Mouse (Mus musculus) frontal cortex, adult (tissue): ENCODE data around the gene Agrn.
"Not testable (repeated sequence)": the region's sequence is repeated elsewhere in the genome, so short reads cannot be mapped to it uniquely, and the experiment has no call there.

Experiments
- ATAC-seq: cut with Nextera tagmentation; 2 replicates; pipeline ENCODE4 v1.9.2; 2017; ENCODE audit warnings: mild to moderate bottlenecking, moderate library complexity, mixed read lengths; ENCODE audit not compliant: low TSS enrichment

Agrn gene

DNA sequence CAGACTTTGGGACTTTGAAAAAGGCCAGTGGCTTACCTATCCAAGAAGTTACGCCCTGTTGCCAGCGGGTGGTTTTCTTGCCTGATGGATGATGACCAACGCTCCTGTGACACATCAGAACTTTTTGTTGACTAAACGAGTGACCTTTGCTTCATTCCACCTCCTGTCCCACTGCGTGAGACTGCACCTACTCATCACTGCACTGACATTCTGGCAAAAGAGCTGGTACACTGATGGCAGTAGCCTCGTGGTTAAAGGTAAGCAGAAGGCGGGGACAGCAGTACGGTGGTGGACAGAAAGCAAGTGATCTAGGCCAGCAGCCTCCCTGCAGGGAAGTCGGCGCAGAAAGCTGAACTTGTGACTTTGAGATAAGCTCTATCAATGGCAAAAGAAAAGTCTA lies 46.4 kb downstream of the Agrn start:
- not testable (repeated sequence) for ATAC-seq

- ATAC-seq: no peak
These were observed 60.8 kb downstream of the Agrn start for GRCm38 (mm10) chr4:156136285-156137100.

DNA sequence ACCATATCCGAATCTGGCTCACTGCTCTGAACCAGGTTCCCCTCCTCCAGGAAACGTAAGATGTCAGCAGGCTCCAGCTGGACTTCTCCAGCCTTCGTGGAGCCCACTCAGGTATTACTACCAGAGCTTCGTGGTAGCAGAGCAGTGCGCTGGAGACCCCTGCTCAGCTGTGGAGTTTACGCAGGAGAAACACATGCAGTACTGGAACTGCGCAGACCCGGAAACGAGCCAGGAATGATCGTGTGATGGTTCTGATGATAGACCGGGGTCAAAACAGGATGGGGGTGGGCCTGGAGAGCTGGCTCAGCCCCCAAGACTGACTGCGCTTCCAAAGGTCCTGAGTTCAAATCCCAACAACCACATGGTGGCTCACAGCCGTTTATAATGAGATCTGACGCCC lies 61.5 kb downstream of the Agrn start:
- ATAC-seq: no peak

GRCm38 (mm10) chr4:156135112-156135511 lies 62.2 kb downstream of the Agrn start:
- ATAC-seq: no peak

DNA sequence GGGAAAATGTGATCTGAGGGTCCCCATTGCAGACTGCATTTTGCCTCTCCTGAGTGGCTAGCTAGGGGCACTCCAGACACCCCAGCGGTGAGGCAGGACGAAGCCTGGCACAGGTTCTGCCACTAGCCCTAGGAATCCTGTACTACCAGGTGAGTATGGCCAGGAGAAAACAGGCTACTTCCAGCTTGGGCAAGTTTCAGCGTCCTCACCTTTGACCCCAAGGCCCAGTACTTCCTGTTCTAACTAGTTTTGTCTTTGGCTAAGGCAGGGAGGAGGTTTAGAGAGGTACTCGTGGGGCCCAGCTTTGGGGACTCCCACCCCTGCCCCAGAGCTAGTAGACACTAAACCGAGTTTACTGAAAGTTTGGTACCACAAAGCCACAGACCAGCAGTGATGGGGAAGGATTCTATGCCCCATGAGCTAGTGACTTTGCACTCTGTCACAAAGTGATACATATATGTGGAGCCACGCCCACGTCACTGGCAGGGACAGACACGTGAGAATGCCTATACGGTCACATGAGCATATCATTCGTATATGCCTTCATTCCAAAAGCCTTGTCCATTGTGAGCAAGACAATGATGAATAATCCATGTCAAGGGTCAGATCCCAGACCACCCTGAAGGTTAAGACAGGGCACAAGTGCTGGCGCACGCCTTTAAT lies 63.2 kb downstream of the Agrn start:
- no peak for ATAC-seq

DNA sequence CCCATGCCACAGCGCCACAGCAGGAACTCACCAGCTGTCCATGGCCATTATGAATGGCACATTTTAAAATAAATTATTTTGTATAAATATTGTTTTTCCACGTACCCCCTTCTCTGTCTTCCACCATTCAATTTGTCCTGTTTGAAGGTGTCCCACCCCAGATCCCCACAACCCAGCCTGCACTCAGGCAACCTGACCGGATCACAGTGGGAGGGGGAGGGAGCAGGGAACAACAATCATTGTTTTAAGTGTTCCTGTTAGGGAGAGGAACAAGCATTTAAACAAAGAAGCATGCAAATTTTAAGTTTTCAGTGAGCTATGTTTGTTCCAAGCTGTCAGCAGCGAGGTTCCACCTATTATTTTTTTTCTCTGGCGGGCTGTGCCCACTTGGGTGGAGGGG lies 64.0 kb downstream of the Agrn start:
- no peak for ATAC-seq

DNA sequence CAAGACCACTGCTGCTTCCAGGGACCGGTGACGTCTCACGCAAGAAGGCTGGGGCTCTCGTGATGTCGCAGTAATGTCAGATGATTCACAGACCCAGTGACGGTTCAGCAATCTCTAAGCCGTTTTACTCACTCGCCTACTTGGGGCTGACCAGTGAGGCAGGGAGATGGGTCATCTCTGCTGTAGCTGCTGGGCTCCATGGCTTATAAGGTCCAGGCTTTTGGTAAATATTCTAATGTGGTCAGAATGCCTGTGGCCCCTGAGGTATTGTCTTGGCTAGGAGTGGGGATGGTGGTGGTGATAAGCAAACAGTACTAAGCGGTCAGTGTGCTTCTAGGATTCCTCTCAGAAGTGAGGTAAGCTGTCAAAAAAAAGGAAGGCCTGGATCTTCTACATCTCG lies 66.3 kb downstream of the Agrn start:
- no peak for ATAC-seq

GRCm38 (mm10) chr4:156130436-156130835 lies 66.9 kb downstream of the Agrn start, which contains the start of gene Rnf223:
Rnf223 (plus strand) TSS chr4:156130513.
- no peak for ATAC-seq

DNA sequence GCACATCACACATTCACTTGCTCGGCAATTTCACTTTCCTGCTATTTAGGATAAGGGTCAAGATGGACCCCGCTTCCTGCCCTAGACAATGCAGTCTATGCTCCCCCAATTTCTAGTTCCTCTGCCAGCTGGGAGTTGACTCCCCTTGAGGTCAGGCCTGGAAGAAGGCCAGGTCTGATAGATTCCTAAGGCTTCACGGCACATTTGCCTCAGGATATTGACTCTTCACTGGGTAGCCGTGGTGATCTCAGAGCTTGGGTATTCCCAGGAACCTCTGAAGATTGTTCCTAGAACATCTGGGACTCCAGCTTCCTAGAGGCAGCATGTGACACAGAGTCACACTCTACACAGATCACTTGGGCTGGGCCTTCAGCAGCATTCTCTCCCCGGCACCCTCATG lies 68.5 kb downstream of the Agrn start:
- no peak for ATAC-seq

- ATAC-seq: no peak
These were observed 70.4 kb downstream of the Agrn start for GRCm38 (mm10) chr4:156126841-156127240.

DNA sequence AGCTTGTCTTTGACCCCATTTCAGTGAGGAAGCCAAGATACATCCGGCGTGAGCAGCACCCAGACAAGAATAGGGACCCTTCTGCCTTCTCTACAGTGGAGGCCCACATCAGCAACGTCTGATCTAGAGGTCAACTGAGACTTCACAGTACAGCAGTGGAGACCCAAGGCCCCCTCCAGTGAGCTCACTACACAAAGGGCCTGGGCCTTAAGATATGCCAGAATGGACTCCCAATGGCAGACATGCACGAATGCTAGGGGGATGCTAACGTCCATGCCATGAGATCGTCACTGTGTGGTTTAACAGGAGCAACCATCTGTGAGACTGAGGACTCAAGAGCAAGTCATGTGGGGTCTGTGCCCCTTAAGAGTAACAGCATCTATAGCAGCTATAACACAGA lies 71.9 kb downstream of the Agrn start:
- no peak for ATAC-seq

- ATAC-seq: no peak
These were observed 73.2 kb downstream of the Agrn start for GRCm38 (mm10) chr4:156124077-156124476.
